Mouse (Mus musculus) hematopoietic stem cell, adult 5-6 weeks (primary cell): ENCODE results near the gene Olfr1110. TPM values are rescaled to one million over a fixed set of nuclear protein-coding genes. Genes with fewer than 3 reads are reported as not detected.
"Not testable (repeated sequence)": the region's sequence is repeated elsewhere in the genome, so short reads cannot be mapped to it uniquely, and the experiment has no call there.

Experiments
- ATAC-seq, 2 experiments: fragments of 125-278 bp in 1 of 2; replicated peaks in 1 of 2; 2 replicates each; pipeline ENCODE4 v1.8.0; 2016 to 2017; ENCODE audit warnings: inconsistent platforms in 2 of 2, mild to moderate bottlenecking in 2 of 2, moderate number of reproducible peaks in 2 of 2, low read depth in 1 of 2, moderate TSS enrichment in 1 of 2; ENCODE audit not compliant: low FRiP score in 2 of 2, poor library complexity in 2 of 2, severe bottlenecking in 2 of 2, insufficient read depth in 1 of 2, low TSS enrichment in 1 of 2
- total RNA-seq: library from RNA; stranded (forward); fragments of 172-1452, 232-1000 nt; gene quantifications from 2 replicates; pipeline ENCODE4 v1.2.3, GENCODE M21; 2017

Olfr1110 gene
- total RNA-seq = not detected in 2 replicates

GRCm38 (mm10) chr2:87140200-87140599, at the start of gene Olfr1110:
TSS of gene Olfr1110 (minus strand) at chr2:87140300.
- no peak for ATAC-seq

GRCm38 (mm10) chr2:87187498-87187897, 47.4 kb upstream of the Olfr1110 start, which contains the start of gene Olfr1112:
TSS of gene Olfr1112 (plus strand) at chr2:87187798.
- ATAC-seq = no peak

GRCm38 (mm10) chr2:87167731-87168130, 27.6 kb upstream of the Olfr1110 start:
- not testable (repeated sequence) for ATAC-seq

- ATAC-seq = no peak
Measured at GRCm38 (mm10) chr2:87152524-87152923, 12.4 kb upstream of the Olfr1110 start, which contains the start of gene Olfr1111. TSS of gene Olfr1111 (minus strand) at chr2:87152624.

- ATAC-seq = no peak
Measured at GRCm38 (mm10) chr2:87114467-87114866, 25.6 kb downstream of the Olfr1110 start, which contains the start of gene Olfr259. TSS of gene Olfr259 (minus strand) at chr2:87114567.

GRCm38 (mm10) chr2:87095908-87096307, 44.2 kb downstream of the Olfr1110 start, which contains the start of gene Olfr1109:
TSS of gene Olfr1109 (minus strand) at chr2:87096008.
- no peak for ATAC-seq

Other genes starting within 250 kb of the Olfr1110 start
- not detected in 2 replicates for gene Olfr1097, start 248.1 kb downstream of the Olfr1110 start, total RNA-seq
- gene Olfr1098, start 215.8 kb downstream of the Olfr1110 start, total RNA-seq = not detected in 2 replicates
- gene Olfr1099, start 179.6 kb downstream of the Olfr1110 start, total RNA-seq = not detected in 2 replicates
- not detected in 2 replicates for gene Olfr1100, start 160.3 kb downstream of the Olfr1110 start, total RNA-seq
- not detected in 2 replicates for gene Olfr1101, start 149.1 kb downstream of the Olfr1110 start, total RNA-seq
- not detected in 2 replicates for gene Olfr1102, start 141.9 kb downstream of the Olfr1110 start, total RNA-seq
- not detected in 2 replicates for gene Olfr1104, start 113.2 kb downstream of the Olfr1110 start, total RNA-seq
- not detected in 2 replicates for gene Olfr1105, start 103.8 kb downstream of the Olfr1110 start, total RNA-seq
- gene Olfr1106, start 88.0 kb downstream of the Olfr1110 start, total RNA-seq = not detected in 2 replicates
- not detected in 2 replicates for gene Olfr1107, start 64.5 kb downstream of the Olfr1110 start, total RNA-seq
- not detected in 2 replicates for gene Olfr1109, start 44.3 kb downstream of the Olfr1110 start, total RNA-seq
- gene Olfr259, start 25.7 kb downstream of the Olfr1110 start, total RNA-seq = not detected in 2 replicates
- gene Olfr1111, start 12.3 kb upstream of the Olfr1110 start, total RNA-seq = not detected in 2 replicates
- gene Olfr1112, start 47.5 kb upstream of the Olfr1110 start, total RNA-seq = not detected in 2 replicates
- not detected in 2 replicates for gene Olfr1113, start 68.7 kb upstream of the Olfr1110 start, total RNA-seq
- gene Olfr1115, start 107.7 kb upstream of the Olfr1110 start, total RNA-seq = not detected in 2 replicates
- not detected in 2 replicates for gene Olfr1116, start 127.2 kb upstream of the Olfr1110 start, total RNA-seq
- gene Olfr1118, start 167.3 kb upstream of the Olfr1110 start, total RNA-seq = not detected in 2 replicates
- not detected in 2 replicates for gene Olfr1120, start 214.5 kb upstream of the Olfr1110 start, total RNA-seq
- gene Olfr1121, start 229.6 kb upstream of the Olfr1110 start, total RNA-seq = not detected in 2 replicates
- not detected in 2 replicates for gene Olfr1122, start 245.5 kb upstream of the Olfr1110 start, total RNA-seq